Mouse (Mus musculus): ENCODE measurements around the gene Zdhhc22. TPM values are rescaled to one million over a fixed set of nuclear protein-coding genes. Genes with fewer than 3 reads are reported as not detected.
A peak's percentile ranks its signal among the peaks of the same experiment; 100 is the strongest.

The Zdhhc22 gene
- total RNA-seq, 2 experiments from 2014 or later: not detected

GRCm38 (mm10) chr12:86995931-86996330 is 5.7 kb upstream of the Zdhhc22 start:
- DNase-seq: no peak

- DNase-seq: no peak
These were observed 4.5 kb upstream of the Zdhhc22 start for GRCm38 (mm10) chr12:86994776-86995175.

- DNase-seq: peak in 1 of 2 experiments; percentile 40
These were observed 3.9 kb upstream of the Zdhhc22 start for GRCm38 (mm10) chr12:86994166-86994565.

DNA sequence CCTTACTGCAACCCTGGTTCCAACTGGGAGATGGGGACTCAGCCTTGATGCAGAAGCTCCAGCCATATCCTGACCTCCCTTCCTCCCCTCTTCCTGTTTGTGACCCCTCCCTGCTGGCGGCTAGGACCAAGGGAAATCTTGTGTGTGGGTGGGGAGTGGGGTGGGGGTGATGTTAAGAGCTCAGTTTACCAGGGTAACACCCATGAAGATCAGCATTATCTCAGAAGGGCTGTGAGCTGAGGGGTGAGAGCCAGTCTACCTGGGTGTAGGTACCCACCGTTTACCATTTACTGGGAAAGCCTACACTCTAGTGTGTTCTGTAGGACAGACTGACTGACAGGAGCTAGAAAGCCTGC is 503 bp upstream of the Zdhhc22 start:
- DNase-seq: no peak

- no peak for DNase-seq
These were observed 852 bp downstream of the Zdhhc22 start for GRCm38 (mm10) chr12:86989378-86989777.

DNA sequence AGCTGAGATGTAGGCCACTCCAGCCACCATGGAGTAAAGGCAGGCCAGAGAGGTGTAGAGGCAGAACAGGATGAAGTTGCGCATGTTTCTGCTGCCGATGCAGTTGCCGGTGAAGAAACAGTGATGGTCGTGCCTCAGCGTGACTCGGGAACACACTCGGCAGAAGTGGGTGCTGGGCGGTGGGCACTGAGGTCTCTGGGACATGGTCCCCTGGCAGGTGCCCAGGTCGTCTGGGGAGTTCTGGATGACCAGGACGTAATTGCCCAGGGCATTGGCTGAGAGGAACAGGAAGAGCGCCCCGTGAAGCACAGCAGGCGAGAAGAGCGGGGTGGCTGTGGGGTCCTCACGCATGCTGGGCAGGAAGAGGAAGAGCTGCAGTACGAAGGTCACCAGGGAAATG is 2.0 kb downstream of the Zdhhc22 start:
- DNase-seq: no peak

- no peak for DNase-seq
These were observed 3.7 kb downstream of the Zdhhc22 start for GRCm38 (mm10) chr12:86986562-86986961.

DNA sequence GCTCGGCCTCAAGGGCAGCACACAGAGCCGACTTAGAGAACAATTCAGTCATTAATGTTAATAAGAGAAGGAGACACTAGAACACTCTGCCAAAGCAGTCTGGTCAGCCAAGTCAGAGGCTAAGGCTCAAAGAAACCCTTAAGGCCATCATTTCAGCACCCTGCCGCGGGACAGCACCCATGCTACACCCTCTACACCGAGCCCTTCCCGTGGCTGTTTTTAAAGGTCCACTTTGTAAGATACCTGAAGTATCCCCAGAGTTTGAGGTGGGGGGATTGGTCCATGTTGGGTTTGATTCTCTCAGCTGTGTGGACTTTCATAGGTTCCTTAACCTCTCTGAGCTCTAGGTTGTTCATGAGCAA is 6.1 kb downstream of the Zdhhc22 start:
- DNase-seq: peak in 1 of 2 experiments; percentile 69

DNA sequence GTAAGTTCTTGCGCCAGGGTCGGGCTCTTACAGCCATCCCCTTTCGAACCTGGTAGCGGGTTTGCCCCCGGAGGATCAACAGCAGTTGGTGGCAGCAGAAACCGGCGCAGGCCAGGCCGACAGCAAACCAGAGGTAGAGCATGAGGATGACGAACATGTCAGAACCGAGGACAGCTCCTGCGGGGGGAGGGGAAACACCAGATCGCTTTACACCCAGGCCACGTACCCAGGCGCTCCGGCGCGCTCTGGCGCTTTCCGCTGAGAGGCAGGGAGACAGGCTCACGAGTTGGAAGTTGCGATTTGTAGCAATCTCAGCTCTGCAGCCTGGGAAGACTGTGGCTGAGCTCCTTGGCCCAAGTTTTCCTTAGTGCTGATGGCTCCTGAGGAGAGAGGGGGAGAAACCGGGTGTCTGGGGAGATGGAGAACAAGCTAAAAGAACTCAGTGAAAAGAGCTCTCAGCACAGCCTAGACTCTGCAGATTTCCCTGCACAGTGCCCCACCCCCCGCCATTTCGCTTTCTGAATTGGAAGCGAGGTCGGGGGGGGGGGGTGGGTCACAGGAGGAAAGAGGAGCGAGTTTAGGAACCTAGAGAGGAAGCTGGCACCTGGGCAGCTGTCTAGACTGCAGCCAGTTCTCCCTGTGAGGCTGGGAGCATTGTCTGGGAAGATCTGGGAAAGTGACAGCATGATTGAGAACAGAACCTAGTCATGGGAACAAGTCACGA is 6.6 kb downstream of the Zdhhc22 start:
- DNase-seq: peak; percentile 47 to 82

DNA sequence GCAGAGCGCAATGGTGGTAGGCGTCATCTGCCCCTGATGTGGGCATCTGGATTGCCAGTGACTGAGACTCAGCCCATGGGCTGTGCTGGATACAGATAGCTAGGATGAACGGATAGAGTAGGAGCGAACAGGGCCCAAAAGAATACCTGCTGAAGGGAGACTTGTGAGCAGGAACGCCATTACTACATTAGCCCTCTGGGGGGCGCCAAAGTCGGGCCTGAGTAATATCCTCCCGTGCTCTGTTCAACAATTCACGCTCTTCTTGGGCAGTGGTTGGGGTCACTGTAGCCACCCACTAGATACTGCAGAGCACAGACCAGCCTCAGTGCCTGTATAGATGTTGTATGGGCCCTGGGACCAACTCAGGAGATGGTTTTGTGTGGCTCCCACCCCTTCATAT is 9.1 kb downstream of the Zdhhc22 start:
- no peak for DNase-seq

- peak in 1 of 2 experiments; percentile 45 for DNase-seq
These were observed 12.4 kb downstream of the Zdhhc22 start for GRCm38 (mm10) chr12:86977833-86978232.

- no peak for DNase-seq
These were observed 13.6 kb downstream of the Zdhhc22 start for GRCm38 (mm10) chr12:86976511-86977168.

- no peak for DNase-seq
These were observed 14.5 kb downstream of the Zdhhc22 start for GRCm38 (mm10) chr12:86975761-86976160.

GRCm38 (mm10) chr12:86974387-86975288 is 15.6 kb downstream of the Zdhhc22 start:
- DNase-seq: peak; percentile 75 to 90

DNA sequence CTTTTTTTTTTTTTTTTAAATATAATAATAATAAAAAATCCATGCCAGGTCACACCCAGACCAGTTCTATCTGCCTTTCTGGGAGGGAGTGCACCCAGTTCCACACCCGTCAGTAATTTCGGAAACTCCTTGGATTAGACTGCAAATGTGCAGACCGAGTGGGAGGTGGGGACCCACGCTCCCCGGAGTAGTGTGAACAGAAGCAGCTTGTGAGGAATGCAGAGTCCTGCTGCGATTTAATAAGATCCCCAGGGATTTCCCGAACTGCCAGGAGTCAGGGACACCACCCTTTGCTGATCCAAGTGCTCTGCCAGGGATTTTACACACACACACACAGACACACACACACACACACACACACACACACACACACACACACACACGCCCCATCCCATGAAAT is 16.5 kb downstream of the Zdhhc22 start:
- DNase-seq: peak in 1 of 2 experiments; percentile 36

- DNase-seq: peak; percentile 65 to 67
These were observed 17.0 kb downstream of the Zdhhc22 start for GRCm38 (mm10) chr12:86973216-86973615.

DNA sequence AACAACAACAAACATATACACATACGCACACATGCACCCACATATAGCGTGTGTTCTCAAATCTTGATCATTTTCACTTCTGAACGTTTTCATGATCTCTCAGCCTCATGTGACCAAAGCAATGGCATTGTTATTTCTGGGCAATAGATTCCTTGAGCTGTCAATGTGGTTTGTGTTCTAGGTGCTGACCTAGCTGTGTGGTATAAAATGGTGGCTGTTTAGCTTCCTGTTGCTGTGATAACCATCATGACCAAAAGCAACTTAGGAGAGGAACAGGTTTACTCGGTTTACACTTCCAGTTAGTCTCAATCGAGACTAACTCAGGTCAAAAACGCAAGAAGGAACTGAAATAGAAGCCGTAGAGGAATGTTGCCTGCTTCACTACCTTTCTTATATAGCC is 19.1 kb downstream of the Zdhhc22 start:
- no peak for DNase-seq

DNA sequence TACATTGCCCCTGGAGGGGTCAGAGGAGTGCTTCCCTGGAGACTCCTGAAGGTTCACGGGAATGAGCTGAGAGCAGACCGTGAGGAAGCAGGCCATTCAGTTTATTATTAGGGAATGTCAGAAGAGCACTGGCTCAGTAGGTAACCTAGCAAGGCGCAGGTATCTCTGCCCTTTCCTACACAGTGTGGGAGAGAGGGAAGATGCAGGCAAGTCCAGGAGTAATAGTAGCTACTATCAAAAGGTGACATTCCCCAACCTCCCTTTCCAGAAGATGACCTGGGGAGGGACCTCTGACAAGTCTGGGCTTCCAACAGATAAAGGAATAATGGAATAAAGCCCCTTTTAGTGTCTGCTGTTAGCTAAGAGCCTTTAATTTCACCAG is 21.0 kb downstream of the Zdhhc22 start:
- DNase-seq: no peak

GRCm38 (mm10) chr12:86968468-86969219 is 21.6 kb downstream of the Zdhhc22 start:
- peak; percentile 68 to 70 for DNase-seq

DNA sequence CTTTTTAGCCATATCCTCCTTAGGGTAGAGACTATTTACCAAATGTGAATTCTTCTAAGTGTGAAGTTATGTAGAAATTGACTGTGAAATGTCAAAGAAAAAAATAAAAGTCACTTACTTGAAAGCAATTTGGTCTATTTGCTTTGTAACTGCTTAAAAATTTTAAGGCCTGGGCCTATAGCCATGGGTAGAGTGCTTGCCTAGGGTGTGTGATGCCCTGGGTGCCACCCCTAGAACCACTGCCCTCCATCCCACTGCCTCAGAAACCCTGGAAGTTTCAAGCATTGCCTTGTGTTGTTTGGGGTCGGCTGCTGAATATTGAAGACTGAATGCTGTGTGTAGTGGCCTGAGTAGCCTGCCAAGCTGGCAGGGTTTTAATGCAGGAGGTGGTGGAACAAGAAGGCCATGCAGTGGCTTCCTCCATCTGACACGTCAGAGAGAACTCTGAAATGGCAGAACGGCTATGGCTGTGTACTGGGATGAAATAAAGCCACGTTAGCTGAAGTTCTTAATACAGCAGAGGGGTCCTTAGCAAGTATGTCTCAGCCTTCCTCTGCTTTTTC is 24.9 kb downstream of the Zdhhc22 start:
- no peak for DNase-seq

DNA sequence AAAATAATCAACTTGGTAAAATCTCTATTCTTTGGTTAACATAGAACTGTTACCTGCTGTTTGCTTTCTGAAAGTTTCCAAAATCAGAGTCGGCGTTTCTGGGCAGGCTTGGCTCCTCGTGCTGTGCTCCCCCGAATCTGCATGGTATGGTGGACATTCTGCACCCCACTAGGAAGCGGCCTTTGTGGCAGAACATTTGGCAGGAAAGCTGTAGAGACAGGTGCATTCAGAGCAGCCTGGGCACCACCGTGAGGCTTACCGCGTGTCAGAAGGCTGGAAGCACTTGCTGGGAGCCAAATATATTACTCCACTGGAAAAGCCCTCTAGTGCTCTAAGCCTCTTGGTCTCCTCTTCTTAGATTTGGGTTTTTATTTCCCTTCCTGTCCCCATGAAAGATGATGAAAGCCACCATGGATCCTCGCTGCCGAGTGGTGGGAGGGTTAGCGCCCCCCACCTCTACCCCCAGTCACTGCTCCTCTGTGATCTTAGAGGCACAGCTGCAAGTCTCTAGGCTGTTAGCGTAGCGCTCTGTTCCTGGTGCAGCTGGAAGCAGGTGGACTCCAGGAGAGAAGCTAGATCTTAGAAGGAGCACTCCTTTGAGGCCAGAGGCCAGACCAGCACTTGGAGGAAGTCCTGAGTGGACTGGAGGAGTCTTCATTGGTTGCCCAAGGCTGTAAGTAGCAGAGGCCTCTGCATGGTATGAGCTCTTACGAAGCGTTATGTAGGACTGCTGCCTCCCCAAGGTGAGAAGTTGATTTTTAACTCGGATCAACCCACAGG is 25.8 kb downstream of the Zdhhc22 start:
- DNase-seq: no peak
